Mouse (Mus musculus): ENCODE results near the gene Nsg2. TPM values are rescaled to one million over a fixed set of nuclear protein-coding genes. Genes with fewer than 3 reads are reported as not detected.
A peak's percentile ranks its signal among the peaks of the same experiment; 100 is the strongest.
"Not testable (repeated sequence)": the region's sequence is repeated elsewhere in the genome, so short reads cannot be mapped to it uniquely, and the experiment has no call there.

Nsg2 gene
- polyA plus RNA-seq, 1 experiment from 2014 or later: 482 TPM

GRCm38 (mm10) chr11:31983249-31983648 lies 17.0 kb upstream of the Nsg2 start:
- Histone ChIP-seq H3K4me3 (replicated peaks) (no peak overlapping the region), H3K36me3 (no peaks in the 10 kb centered on the region), H3K27ac (replicated peaks) (no peak overlapping the region), H3K27me3 (replicated peaks) (no peaks in the 10 kb centered on the region), H3K9ac (replicated peaks) (no peak overlapping the region), H3K9me3 (replicated peaks) (0 out of 2 replicates have a peak, but pooled peaks cover 6% of the 10 kb centered on the region), H3K4me2 (no peak overlapping the region), H3K4me1 (no peaks in the 10 kb centered on the region)
- no peak for ATAC-seq (ENCODE audit: low FRiP score)

GRCm38 (mm10) chr11:31984786-31985185 lies 15.5 kb upstream of the Nsg2 start:
- Histone ChIP-seq H3K27me3 (replicated peaks) (no peaks in the 10 kb centered on the region), H3K36me3 (no peaks in the 10 kb centered on the region), H3K4me2 (no peak overlapping the region), H3K4me1 (no peaks in the 10 kb centered on the region), H3K4me3 (replicated peaks) (no peak overlapping the region), H3K9ac (replicated peaks) (no peak overlapping the region), H3K27ac (replicated peaks) (no peak overlapping the region), H3K9me3 (replicated peaks) (0 out of 2 replicates have a peak, but pooled peaks cover 5% of the 10 kb centered on the region)
- ATAC-seq (ENCODE audit: low FRiP score): no peak
- 72% methylated on average over 2 of the region's 2 CpGs for WGBS

GRCm38 (mm10) chr11:31992535-31992934 lies 7.7 kb upstream of the Nsg2 start:
- Histone ChIP-seq H3K4me2 (no peak overlapping the region), H3K27ac (replicated peaks) (no peak overlapping the region), H3K9me3 (replicated peaks) (no peaks in the 10 kb centered on the region), H3K9ac (replicated peaks) (no peak overlapping the region), H3K4me1 (no peaks in the 10 kb centered on the region), H3K4me3 (replicated peaks) (no peak overlapping the region), H3K27me3 (replicated peaks) (no peaks in the 10 kb centered on the region), H3K36me3 (no peaks in the 10 kb centered on the region)
- ATAC-seq (ENCODE audit: low FRiP score): no peak
- WGBS: 92% methylated on average over 3 of the region's 3 CpGs

GRCm38 (mm10) chr11:31999716-32000115 lies 547 bp upstream of the Nsg2 start:
- peak overlapping the region; percentile 60; the same call in 1 of the 2 replicates for H3K4me3 ChIP-seq (replicated peaks)
- no peak for ATAC-seq (ENCODE audit: low FRiP score)
- 29% methylated on average over 2 of the region's 2 CpGs for WGBS
- no peaks in the 10 kb centered on the region for H3K9me3 ChIP-seq (replicated peaks)
- peak overlapping the region; percentile 23; the same call in 1 of the 2 replicates for H3K9ac ChIP-seq (replicated peaks)
- H3K4me2 ChIP-seq: peak overlapping the region; percentile 56
- no peaks in the 10 kb centered on the region for H3K27me3 ChIP-seq (replicated peaks)
- peaks cover 13% of the 10 kb centered on the region for H3K36me3 ChIP-seq
- H3K27ac ChIP-seq (replicated peaks): peak overlapping the region; percentile 90
- peaks cover 36% of the 10 kb centered on the region for H3K4me1 ChIP-seq

GRCm38 (mm10) chr11:32001181-32001910 lies 1.1 kb downstream of the Nsg2 start:
- peak overlapping the region; percentile 93 for H3K27ac ChIP-seq (replicated peaks)
- H3K9ac ChIP-seq (replicated peaks): peak overlapping the region; percentile 63
- H3K9me3 ChIP-seq (replicated peaks): no peaks in the 10 kb centered on the region
- peaks cover 26% of the 10 kb centered on the region for H3K36me3 ChIP-seq
- peak overlapping the region; percentile 52 for H3K4me3 ChIP-seq (replicated peaks)
- H3K4me2 ChIP-seq: peak overlapping the region; percentile 80
- H3K27me3 ChIP-seq (replicated peaks): no peaks in the 10 kb centered on the region
- peak; percentile 32; the same call in 1 of the 2 replicates for ATAC-seq (ENCODE audit: low FRiP score)
- 0% methylated on average over 11 of the region's 11 CpGs for WGBS
- H3K4me1 ChIP-seq: peaks cover 36% of the 10 kb centered on the region

GRCm38 (mm10) chr11:32002670-32003072 lies 2.4 kb downstream of the Nsg2 start:
- no peaks in the 10 kb centered on the region for H3K9me3 ChIP-seq (replicated peaks)
- 1% methylated on average over 5 of the region's 5 CpGs for WGBS
- H3K4me2 ChIP-seq: peak overlapping the region; percentile 80
- H3K27ac ChIP-seq (replicated peaks): peak overlapping the region; percentile 93
- no peaks in the 10 kb centered on the region for H3K27me3 ChIP-seq (replicated peaks)
- H3K36me3 ChIP-seq: peaks cover 39% of the 10 kb centered on the region
- ATAC-seq (ENCODE audit: low FRiP score): peak; percentile 67
- peak overlapping the region; percentile 52 for H3K4me3 ChIP-seq (replicated peaks)
- peak overlapping the region; percentile 63 for H3K9ac ChIP-seq (replicated peaks)
- H3K4me1 ChIP-seq: peaks cover 37% of the 10 kb centered on the region

GRCm38 (mm10) chr11:32008049-32008448 lies 7.8 kb downstream of the Nsg2 start:
- whole genome bisulfite sequencing: 90% methylated on average over 3 of the region's 3 CpGs
- not testable (repeated sequence) for H3K27ac ChIP-seq (replicated peaks); H3K4me3 ChIP-seq (replicated peaks); ATAC-seq (ENCODE audit: low FRiP score); H3K27me3 ChIP-seq (replicated peaks); H3K9ac ChIP-seq (replicated peaks); H3K9me3 ChIP-seq (replicated peaks)
- Histone ChIP-seq H3K4me2 (peak overlapping the region; percentile 31; the same call in 1 of the 2 replicates), H3K4me1 (peaks cover 65% of the 10 kb centered on the region), H3K36me3 (peaks cover 39% of the 10 kb centered on the region)

GRCm38 (mm10) chr11:32008852-32009251 lies 8.6 kb downstream of the Nsg2 start:
- H3K9ac ChIP-seq (replicated peaks): no peak overlapping the region
- peak overlapping the region; percentile 31 for H3K4me2 ChIP-seq
- peaks cover 61% of the 10 kb centered on the region for H3K4me1 ChIP-seq
- peak overlapping the region; percentile 51 for H3K27ac ChIP-seq (replicated peaks)
- peaks cover 35% of the 10 kb centered on the region for H3K36me3 ChIP-seq
- H3K4me3 ChIP-seq (replicated peaks): no peak overlapping the region
- WGBS: 59% methylated on average over 3 of the region's 3 CpGs
- H3K9me3 ChIP-seq (replicated peaks): no peaks in the 10 kb centered on the region
- no peak for ATAC-seq (ENCODE audit: low FRiP score)
- no peaks in the 10 kb centered on the region for H3K27me3 ChIP-seq (replicated peaks)

GRCm38 (mm10) chr11:32009961-32010662 lies 9.8 kb downstream of the Nsg2 start:
- no peak overlapping the region for H3K4me3 ChIP-seq (replicated peaks)
- peaks cover 25% of the 10 kb centered on the region for H3K36me3 ChIP-seq
- no peaks in the 10 kb centered on the region for H3K27me3 ChIP-seq (replicated peaks)
- peak; percentile 3; the same call in 1 of the 2 replicates for ATAC-seq (ENCODE audit: low FRiP score)
- WGBS: 9% methylated on average over 13 of the region's 13 CpGs
- H3K4me2 ChIP-seq: peak overlapping the region; percentile 31
- no peaks in the 10 kb centered on the region for H3K9me3 ChIP-seq (replicated peaks)
- 0 out of 2 replicates have a peak overlapping the region, but pooled peaks have one; percentile 6 for H3K9ac ChIP-seq (replicated peaks)
- peaks cover 55% of the 10 kb centered on the region for H3K4me1 ChIP-seq
- H3K27ac ChIP-seq (replicated peaks): peak overlapping the region; percentile 49

GRCm38 (mm10) chr11:32010663-32010970 lies 10.4 kb downstream of the Nsg2 start:
- Histone ChIP-seq H3K4me1 (peaks cover 60% of the 10 kb centered on the region), H3K4me3 (replicated peaks) (no peak overlapping the region), H3K27me3 (replicated peaks) (no peaks in the 10 kb centered on the region), H3K4me2 (peak overlapping the region; percentile 31), H3K9me3 (replicated peaks) (no peaks in the 10 kb centered on the region), H3K36me3 (peaks cover 20% of the 10 kb centered on the region), H3K9ac (replicated peaks) (no peak overlapping the region), H3K27ac (replicated peaks) (peak overlapping the region; percentile 49)
- ATAC-seq (ENCODE audit: low FRiP score): no peak
- 33% methylated on average over 5 of the region's 5 CpGs for WGBS

- Histone ChIP-seq H3K27ac (replicated peaks) (peak overlapping the region; percentile 48; the same call in 1 of the 2 replicates), H3K27me3 (replicated peaks) (no peaks in the 10 kb centered on the region), H3K36me3 (peaks cover 6% of the 10 kb centered on the region), H3K4me2 (no peak overlapping the region), H3K4me1 (peaks cover 70% of the 10 kb centered on the region), H3K4me3 (replicated peaks) (no peak overlapping the region), H3K9me3 (replicated peaks) (no peaks in the 10 kb centered on the region), H3K9ac (replicated peaks) (no peak overlapping the region)
- 47% methylated on average over 9 of the region's 9 CpGs for WGBS
- no peak for ATAC-seq (ENCODE audit: low FRiP score)
Measured at GRCm38 (mm10) chr11:32011867-32012603, 11.8 kb downstream of the Nsg2 start.
